Mouse (Mus musculus): ENCODE measurements around the gene Nck2. TPM values are rescaled to one million over a fixed set of nuclear protein-coding genes. Genes with fewer than 3 reads are reported as not detected.
"Not testable (repeated sequence)": the region's sequence is repeated elsewhere in the genome, so short reads cannot be mapped to it uniquely, and the experiment has no call there.

Gene Nck2
- polyA plus RNA-seq, 1 experiment from 2014 or later: 36.3 TPM

- Histone ChIP-seq H3K4me1 (peaks cover 3% of the 10 kb centered on the region; the same call in 1 of the 2 replicates), H3K4me2 (no peak overlapping the region), H3K9me3 (replicated peaks) (no peaks in the 10 kb centered on the region), H3K4me3 (no peak overlapping the region), H3K9ac (no peak overlapping the region), H3K27me3 (no peaks in the 10 kb centered on the region), H3K36me3 (ENCODE audit: poor library complexity, severe bottlenecking) (no peaks in the 10 kb centered on the region), H3K27ac (no peak overlapping the region)
- ATAC-seq: no peak
- WGBS: 100% methylated on average over 1 of the region's 1 CpGs
Observed at GRCm38 (mm10) chr1:43520216-43520988, 76.0 kb downstream of the Nck2 start.

- Histone ChIP-seq H3K36me3 (ENCODE audit: poor library complexity, severe bottlenecking) (no peaks in the 10 kb centered on the region), H3K27ac (no peak overlapping the region), H3K27me3 (no peaks in the 10 kb centered on the region), H3K9ac (no peak overlapping the region), H3K4me1 (peaks cover 3% of the 10 kb centered on the region; the same call in 1 of the 2 replicates), H3K4me3 (no peak overlapping the region), H3K4me2 (no peak overlapping the region), H3K9me3 (replicated peaks) (no peaks in the 10 kb centered on the region)
- ATAC-seq: no peak
- 95% methylated on average over 3 of the region's 3 CpGs for WGBS
Observed at GRCm38 (mm10) chr1:43520989-43521371, 76.6 kb downstream of the Nck2 start.

GRCm38 (mm10) chr1:43521512-43521911 lies 77.1 kb downstream of the Nck2 start:
- WGBS: 96% methylated on average over 3 of the region's 3 CpGs
- no peak overlapping the region for H3K9ac ChIP-seq
- H3K4me3 ChIP-seq: no peak overlapping the region
- H3K27ac ChIP-seq: no peak overlapping the region
- no peaks in the 10 kb centered on the region for H3K27me3 ChIP-seq
- no peaks in the 10 kb centered on the region for H3K36me3 ChIP-seq (ENCODE audit: poor library complexity, severe bottlenecking)
- no peak for ATAC-seq
- no peaks in the 10 kb centered on the region for H3K9me3 ChIP-seq (replicated peaks)
- peaks cover 6% of the 10 kb centered on the region for H3K4me1 ChIP-seq
- H3K4me2 ChIP-seq: no peak overlapping the region

GRCm38 (mm10) chr1:43521950-43522349 lies 77.6 kb downstream of the Nck2 start:
- Histone ChIP-seq H3K9ac (no peak overlapping the region), H3K4me3 (no peak overlapping the region), H3K27ac (no peak overlapping the region), H3K9me3 (replicated peaks) (no peaks in the 10 kb centered on the region), H3K4me1 (peaks cover 8% of the 10 kb centered on the region), H3K27me3 (no peaks in the 10 kb centered on the region), H3K36me3 (ENCODE audit: poor library complexity, severe bottlenecking) (no peaks in the 10 kb centered on the region), H3K4me2 (no peak overlapping the region)
- WGBS: 93% methylated on average over 4 of the region's 4 CpGs
- no peak for ATAC-seq

- Histone ChIP-seq H3K4me2 (no peak overlapping the region), H3K9me3 (replicated peaks) (no peaks in the 10 kb centered on the region), H3K27ac (no peak overlapping the region), H3K4me1 (peaks cover 8% of the 10 kb centered on the region), H3K27me3 (no peaks in the 10 kb centered on the region), H3K4me3 (no peak overlapping the region), H3K9ac (no peak overlapping the region), H3K36me3 (ENCODE audit: poor library complexity, severe bottlenecking) (no peaks in the 10 kb centered on the region)
- WGBS: 94% methylated on average over 2 of the region's 2 CpGs
- 0 out of 2 replicates have a peak, but pooled peaks have one; percentile 2 for ATAC-seq
Observed at GRCm38 (mm10) chr1:43522976-43523375, 78.6 kb downstream of the Nck2 start.

- ATAC-seq: no peak
Observed at GRCm38 (mm10) chr1:43524332-43524731, 80.0 kb downstream of the Nck2 start.

GRCm38 (mm10) chr1:43528275-43528674 lies 83.9 kb downstream of the Nck2 start:
- H3K4me1 ChIP-seq: peaks cover 19% of the 10 kb centered on the region
- H3K9me3 ChIP-seq (replicated peaks): no peaks in the 10 kb centered on the region
- no peaks in the 10 kb centered on the region for H3K36me3 ChIP-seq (ENCODE audit: poor library complexity, severe bottlenecking)
- no peak overlapping the region for H3K4me2 ChIP-seq
- no peak overlapping the region for H3K4me3 ChIP-seq
- H3K27ac ChIP-seq: no peak overlapping the region
- ATAC-seq: no peak
- H3K9ac ChIP-seq: no peak overlapping the region
- no peaks in the 10 kb centered on the region for H3K27me3 ChIP-seq
- 83% methylated on average over 2 of the region's 2 CpGs for WGBS

More at GRCm38 (mm10) chr1:43524332-43524731, 80.0 kb downstream of the Nck2 start:
- Histone ChIP-seq H3K27ac (no peak overlapping the region), H3K9ac (no peak overlapping the region), H3K9me3 (replicated peaks) (no peaks in the 10 kb centered on the region), H3K36me3 (ENCODE audit: poor library complexity, severe bottlenecking) (no peaks in the 10 kb centered on the region), H3K4me3 (no peak overlapping the region), H3K27me3 (no peaks in the 10 kb centered on the region), H3K4me2 (no peak overlapping the region), H3K4me1 (peaks cover 8% of the 10 kb centered on the region)
- 91% methylated on average over 3 of the region's 3 CpGs for WGBS

GRCm38 (mm10) chr1:43529086-43529485 lies 84.7 kb downstream of the Nck2 start:
- Histone ChIP-seq H3K4me1 (peaks cover 19% of the 10 kb centered on the region), H3K27ac (no peak overlapping the region), H3K9me3 (replicated peaks) (no peaks in the 10 kb centered on the region), H3K36me3 (ENCODE audit: poor library complexity, severe bottlenecking) (peaks cover 5% of the 10 kb centered on the region; the same call in 1 of the 2 replicates), H3K9ac (no peak overlapping the region), H3K4me2 (no peak overlapping the region), H3K27me3 (no peaks in the 10 kb centered on the region), H3K4me3 (no peak overlapping the region)
- 98% methylated on average over 1 of the region's 1 CpGs for WGBS
- ATAC-seq: no peak

GRCm38 (mm10) chr1:43530295-43531020 lies 86.1 kb downstream of the Nck2 start:
- WGBS: 89% methylated on average over 7 of the region's 7 CpGs
- Histone ChIP-seq H3K36me3 (ENCODE audit: poor library complexity, severe bottlenecking) (peaks cover 5% of the 10 kb centered on the region; the same call in 1 of the 2 replicates), H3K4me3 (no peak overlapping the region), H3K4me1 (peaks cover 19% of the 10 kb centered on the region), H3K9ac (no peak overlapping the region), H3K9me3 (replicated peaks) (no peaks in the 10 kb centered on the region), H3K27ac (no peak overlapping the region), H3K27me3 (no peaks in the 10 kb centered on the region), H3K4me2 (no peak overlapping the region)
- ATAC-seq: no peak

GRCm38 (mm10) chr1:43531307-43531706 lies 86.9 kb downstream of the Nck2 start:
- H3K9me3 ChIP-seq (replicated peaks): no peaks in the 10 kb centered on the region
- peak; percentile 65; the same call in 1 of the 2 replicates for ATAC-seq
- no peak overlapping the region for H3K4me3 ChIP-seq
- H3K36me3 ChIP-seq (ENCODE audit: poor library complexity, severe bottlenecking): peaks cover 5% of the 10 kb centered on the region; the same call in 1 of the 2 replicates
- H3K9ac ChIP-seq: no peak overlapping the region
- no peak overlapping the region for H3K4me2 ChIP-seq
- H3K4me1 ChIP-seq: peaks cover 18% of the 10 kb centered on the region
- H3K27me3 ChIP-seq: no peaks in the 10 kb centered on the region
- 0 out of 2 replicates have a peak overlapping the region, but pooled peaks have one; percentile 20 for H3K27ac ChIP-seq
- WGBS: 73% methylated on average over 7 of the region's 7 CpGs

GRCm38 (mm10) chr1:43532279-43532678 lies 87.9 kb downstream of the Nck2 start:
- Histone ChIP-seq H3K4me3 (no peak overlapping the region), H3K9me3 (replicated peaks) (no peaks in the 10 kb centered on the region), H3K27ac (no peak overlapping the region), H3K4me2 (no peak overlapping the region), H3K4me1 (peaks cover 14% of the 10 kb centered on the region; the same call in 1 of the 2 replicates), H3K27me3 (no peaks in the 10 kb centered on the region), H3K36me3 (ENCODE audit: poor library complexity, severe bottlenecking) (peaks cover 5% of the 10 kb centered on the region; the same call in 1 of the 2 replicates), H3K9ac (no peak overlapping the region)
- WGBS: 89% methylated on average over 4 of the region's 4 CpGs
- ATAC-seq: no peak

- 93% methylated on average over 11 of the region's 11 CpGs for WGBS
- not testable (repeated sequence) for ATAC-seq
Observed at GRCm38 (mm10) chr1:43533497-43533896, 89.1 kb downstream of the Nck2 start.

More at GRCm38 (mm10) chr1:43533497-43533896, 89.1 kb downstream of the Nck2 start:
- peaks cover 14% of the 10 kb centered on the region; the same call in 1 of the 2 replicates for H3K4me1 ChIP-seq
- H3K36me3 ChIP-seq (ENCODE audit: poor library complexity, severe bottlenecking); H3K27me3 ChIP-seq; H3K9me3 ChIP-seq (replicated peaks); H3K9ac ChIP-seq; H3K4me2 ChIP-seq; H3K27ac ChIP-seq; H3K4me3 ChIP-seq: not testable (repeated sequence)
